Mouse (Mus musculus) layer of hippocampus, adult 18-20 months (tissue): ENCODE data around the gene Hopx. TPM values are rescaled to one million over a fixed set of nuclear protein-coding genes. Genes with fewer than 3 reads are reported as not detected.

Experiments
- DNase-seq, 2 experiments: peaks; one replicate each; pipeline ENCODE4 v3.0.0; 2022; ENCODE audit warnings: low spot score in 2 of 2
- long read RNA-seq: library from polyadenylated mRNA; stranded (forward); transcript quantifications from one replicate; pipeline ENCODE4 v2.0.0, GENCODE M21; 2021
- total RNA-seq, 2 experiments: library from RNA; stranded (reverse); gene quantifications; 2 replicates each; pipeline ENCODE4 v1.2.3; 2021

Hopx gene
- total RNA-seq, result 10 to 100 TPM; 82.2 to 84.9 TPM
- long read RNA-seq, transcript Hopx-201 (3 exons, 1,261 nt), result minor isoform, 5 of 80 reads
- long read RNA-seq, transcript Hopx-203 (2 exons, 1,217 nt), result minor isoform, 12 of 80 reads
- long read RNA-seq, transcript Hopx-202 (3 exons, 1,113 nt), result major isoform, 62 of 80 reads
- long read RNA-seq, partial matches to known transcripts, result 1 of 80 reads
- long read RNA-seq, other reads (novel, unspliced or antisense), result 0 of 80 reads

- DNase-seq, result peak in 1 of 2 experiments; percentile 76
Observed at GRCm38 (mm10) chr5:77114817-77115731, at the start of gene Hopx. Gene Hopx, minus strand, starts transcription at chr5:77115121.

DNA sequence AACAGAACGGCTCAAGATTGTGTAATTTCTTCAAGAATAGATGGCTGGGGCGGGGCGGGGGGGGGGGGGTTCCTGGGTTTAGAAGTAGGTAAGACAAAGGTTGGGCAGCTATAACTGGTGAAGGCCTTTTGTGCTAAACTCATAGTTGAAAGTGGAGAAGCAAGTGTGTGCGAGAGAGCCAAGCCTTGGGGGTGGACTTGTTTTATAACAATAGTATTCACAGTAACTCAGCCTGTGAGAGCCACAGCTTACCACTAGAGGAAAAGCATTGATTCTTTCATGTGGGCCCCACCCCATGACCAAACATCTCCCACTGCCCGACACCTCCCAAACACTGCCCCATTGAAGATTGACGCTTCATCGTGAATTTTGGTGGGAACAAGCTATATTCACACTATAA is 48.7 kb upstream of the Hopx start:
- DNase-seq, result no peak

- DNase-seq, result no peak
Observed at GRCm38 (mm10) chr5:77162566-77162965, 47.6 kb upstream of the Hopx start.

DNA sequence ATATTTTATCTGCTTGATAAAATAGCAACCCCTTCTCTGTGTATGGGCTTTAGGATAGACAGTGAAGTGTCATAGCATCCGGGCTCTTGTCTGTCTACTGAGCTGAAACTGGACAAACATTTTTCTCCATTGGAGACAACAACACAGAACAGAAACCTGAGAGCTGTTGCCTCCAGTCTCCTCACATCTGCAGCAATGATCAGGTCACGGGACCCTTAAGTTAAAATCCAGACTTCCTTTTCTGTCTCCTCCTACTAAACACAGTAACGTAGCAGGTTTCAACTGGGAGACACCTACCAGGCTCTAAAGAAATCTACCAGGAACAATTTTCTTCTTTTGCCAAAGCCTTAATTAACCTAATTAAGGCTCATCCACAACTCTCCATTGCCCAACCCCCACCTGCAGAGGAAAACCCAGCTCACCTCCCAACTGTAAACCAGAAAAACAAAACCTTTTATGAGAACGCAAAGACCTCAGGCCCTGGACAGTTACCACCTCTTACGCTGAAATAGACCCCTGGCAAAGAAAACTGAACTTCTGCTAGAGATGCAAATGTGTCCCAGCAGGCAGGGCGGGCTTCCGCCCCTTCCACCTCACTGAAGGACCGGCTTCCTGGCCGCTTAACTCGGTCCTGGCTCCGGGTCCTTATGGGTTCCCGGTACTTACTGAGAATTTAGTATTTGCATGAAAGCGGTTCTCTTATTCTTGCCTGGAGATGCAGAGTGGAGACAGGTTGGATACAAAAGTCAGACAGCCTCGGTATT is 43.0 kb upstream of the Hopx start:
- DNase-seq, result no peak

GRCm38 (mm10) chr5:77156938-77157337 is 42.0 kb upstream of the Hopx start:
- DNase-seq, result no peak

DNA sequence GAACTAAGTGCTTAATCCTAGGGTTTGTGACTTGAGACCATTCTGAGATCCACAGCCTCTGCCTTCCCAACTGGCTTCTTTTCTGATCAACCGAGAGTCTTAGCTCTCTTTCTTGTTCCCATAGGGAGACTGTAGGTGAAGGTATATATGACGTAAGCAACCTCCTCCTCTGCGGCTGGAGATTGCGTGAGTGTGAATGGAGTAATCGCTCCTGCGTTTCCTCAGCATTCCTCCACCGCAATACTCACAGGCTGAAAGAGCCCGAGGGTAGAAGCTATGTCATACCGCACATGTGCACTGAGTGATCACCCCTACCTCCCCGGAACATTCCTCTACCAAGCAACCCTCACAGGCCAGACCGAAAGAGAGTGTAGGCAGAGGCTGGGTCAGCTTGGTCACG is 40.6 kb upstream of the Hopx start:
- no peak for DNase-seq

DNA sequence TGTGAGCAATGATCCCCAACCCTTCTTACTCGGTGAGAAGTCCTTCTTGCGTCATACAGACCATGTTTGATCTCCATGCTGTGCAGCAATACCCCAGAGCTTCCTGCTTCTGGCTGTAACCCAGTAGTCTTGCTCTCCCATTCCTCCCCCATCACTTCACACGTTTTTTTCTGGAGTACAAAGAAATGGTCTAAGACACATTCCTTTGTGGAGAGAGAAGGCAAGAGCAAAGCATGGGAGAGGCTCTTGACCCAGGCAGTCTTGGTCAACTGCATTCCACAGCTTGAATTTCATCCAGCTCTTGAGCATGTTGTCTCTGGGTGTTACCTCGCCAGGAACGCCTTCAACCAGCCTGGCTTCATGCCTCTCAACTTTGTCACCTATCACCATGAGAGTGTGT is 39.9 kb upstream of the Hopx start:
- no peak for DNase-seq

DNA sequence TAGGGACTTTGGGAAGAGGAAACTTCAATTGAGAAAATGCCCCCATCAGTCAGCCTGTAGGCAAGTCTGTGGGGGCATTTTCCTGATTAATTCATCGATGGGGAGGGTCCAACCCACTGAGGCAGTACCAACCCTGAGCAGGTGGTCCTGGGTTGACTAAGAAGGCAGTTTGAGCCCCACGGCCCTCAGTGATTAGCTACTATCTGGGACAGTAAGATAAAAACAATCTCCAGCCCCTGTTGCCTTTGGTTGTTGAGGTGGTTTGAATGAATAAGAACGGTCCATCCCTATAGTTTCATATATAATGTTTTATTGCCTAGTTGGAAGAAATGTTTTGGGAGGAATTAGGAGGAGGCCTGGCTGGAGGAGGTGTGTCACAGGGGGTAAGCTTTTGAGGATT is 36.8 kb upstream of the Hopx start:
- no peak for DNase-seq

- no peak for DNase-seq
Observed at GRCm38 (mm10) chr5:77151075-77151474, 36.2 kb upstream of the Hopx start.

- DNase-seq, result no peak
Observed at GRCm38 (mm10) chr5:77148021-77148621, 33.2 kb upstream of the Hopx start.

DNA sequence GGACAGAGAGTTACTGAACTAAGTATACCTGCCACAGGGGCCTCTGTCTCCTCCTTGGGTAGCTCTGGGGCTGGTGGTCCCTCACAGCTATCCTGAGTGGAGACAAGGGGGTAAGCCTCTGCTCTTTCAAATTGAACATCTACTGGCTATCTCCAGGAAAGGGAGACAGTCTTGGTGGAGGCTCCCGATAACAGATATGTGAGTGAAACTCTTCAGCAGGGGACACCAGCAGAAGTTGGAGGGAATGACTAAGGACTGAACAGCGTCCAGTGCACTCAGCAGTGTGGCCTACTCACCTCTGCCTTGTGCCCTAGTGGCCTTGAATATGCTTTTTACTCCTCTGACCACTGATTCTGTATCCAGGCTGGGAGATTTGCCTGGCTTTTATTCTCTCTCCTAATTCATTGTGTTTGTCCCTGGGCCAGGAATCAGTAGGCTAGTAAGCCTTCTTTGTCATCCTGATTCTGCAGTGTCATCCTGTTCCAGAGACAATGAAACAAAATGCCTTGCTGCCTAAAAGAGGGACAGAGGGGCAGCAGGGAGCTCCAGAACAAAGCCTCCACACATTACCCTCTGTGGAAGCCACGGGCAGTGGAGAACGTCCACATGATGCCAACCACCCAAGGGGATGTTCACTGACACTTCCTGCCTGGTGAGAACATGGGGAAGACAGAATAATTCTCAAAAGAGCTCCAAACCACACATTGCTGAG is 31.7 kb upstream of the Hopx start:
- DNase-seq, result peak in 1 of 2 experiments; percentile 11

DNA sequence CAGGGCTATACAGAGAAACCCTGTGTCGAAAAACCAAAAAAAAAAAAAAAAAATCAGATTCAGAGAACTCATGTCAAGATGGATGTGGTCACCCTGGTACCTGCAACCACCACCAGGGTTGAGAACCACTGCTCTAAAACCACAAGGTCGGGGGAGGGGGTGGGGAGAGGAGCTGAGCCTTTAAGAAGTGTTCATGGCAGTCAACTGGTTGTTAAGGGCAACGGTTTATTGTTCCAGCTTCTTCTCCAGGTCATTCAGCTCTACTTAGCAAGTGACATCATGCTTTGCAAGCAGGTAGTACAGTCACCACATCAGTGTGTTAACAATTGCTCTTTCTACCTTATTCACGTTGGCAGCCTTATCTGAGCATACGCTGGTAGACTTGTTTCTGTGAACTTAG is 29.7 kb upstream of the Hopx start:
- DNase-seq, result no peak

GRCm38 (mm10) chr5:77143076-77143475 is 28.2 kb upstream of the Hopx start:
- no peak for DNase-seq

GRCm38 (mm10) chr5:77141336-77141735 is 26.4 kb upstream of the Hopx start:
- no peak for DNase-seq

DNA sequence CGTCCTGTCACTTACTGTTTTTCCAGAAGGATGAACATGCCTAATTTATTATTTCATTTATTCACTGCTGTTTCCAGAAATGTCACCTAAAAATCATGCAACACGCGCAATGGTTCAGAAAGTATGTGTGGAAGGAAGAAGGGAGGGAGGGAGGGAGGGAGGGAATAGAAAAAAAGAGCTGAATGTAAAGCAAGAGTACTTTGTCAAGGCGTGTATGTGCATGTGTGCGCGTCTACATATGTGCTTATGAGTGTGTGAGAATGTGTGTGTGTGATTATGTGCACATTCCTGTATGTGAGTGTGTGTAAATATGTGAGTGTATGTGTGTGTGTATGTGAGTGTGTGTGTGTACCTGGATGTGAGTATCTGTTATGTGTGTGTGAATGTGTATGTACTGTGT is 25.9 kb upstream of the Hopx start:
- no peak for DNase-seq

- no peak for DNase-seq
Observed at GRCm38 (mm10) chr5:77140108-77140507, 25.2 kb upstream of the Hopx start.

DNA sequence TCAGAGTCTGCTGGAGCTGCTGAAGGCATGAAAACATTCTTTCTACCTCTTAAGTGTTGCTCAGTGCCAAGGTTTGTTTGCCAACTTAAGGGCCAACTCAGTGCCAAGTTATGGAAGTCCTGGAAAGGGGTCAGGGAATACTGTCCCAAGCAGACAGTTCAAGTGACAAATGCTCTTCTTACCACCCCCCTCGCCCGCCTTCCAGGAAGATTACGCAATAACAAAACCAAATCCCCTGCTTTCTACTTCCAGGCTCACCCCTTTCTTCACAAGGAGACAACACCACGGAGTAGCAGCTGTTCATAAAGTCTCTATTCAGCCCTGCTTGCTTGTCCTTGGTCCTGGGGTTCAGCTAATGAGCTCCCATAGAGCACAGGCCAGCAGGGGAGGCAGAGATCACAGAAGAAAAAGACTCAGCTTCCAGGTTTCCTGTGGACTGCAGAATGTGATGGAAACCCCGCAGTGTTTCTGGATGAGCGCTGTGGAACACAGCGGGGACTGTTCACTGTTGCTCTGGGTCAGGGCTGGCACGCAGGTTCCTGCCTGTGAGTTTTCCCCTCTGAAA is 22.9 kb upstream of the Hopx start:
- DNase-seq, result peak in 1 of 2 experiments; percentile 31

DNA sequence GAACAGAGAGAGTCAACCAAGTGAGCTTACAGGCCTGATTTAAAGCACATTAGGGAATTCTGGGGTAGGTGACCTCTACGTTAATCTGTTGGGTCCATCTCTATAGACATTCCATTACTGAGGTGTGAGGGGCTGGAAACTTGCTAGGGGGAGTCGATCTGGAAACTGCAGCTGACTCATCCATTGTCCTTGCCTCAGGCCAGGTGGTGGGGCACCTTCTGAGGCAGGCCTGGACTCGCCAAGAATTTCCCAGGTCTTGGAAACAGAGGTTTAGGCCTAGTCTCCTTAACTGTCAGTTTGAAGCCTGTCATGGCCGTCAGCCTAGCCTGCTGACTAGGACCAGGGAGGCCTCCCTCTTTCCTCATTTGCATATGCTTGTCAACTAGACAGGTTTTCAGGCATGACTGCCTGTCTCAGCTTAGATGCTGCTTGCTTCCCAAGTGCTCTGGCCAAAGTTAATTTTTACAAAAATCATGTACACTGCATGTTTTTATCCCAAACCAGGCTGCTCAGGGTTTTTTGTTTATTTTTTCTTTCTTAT is 21.8 kb upstream of the Hopx start:
- no peak for DNase-seq

- DNase-seq, result no peak
Observed at GRCm38 (mm10) chr5:77134961-77135360, 20.0 kb upstream of the Hopx start.

DNA sequence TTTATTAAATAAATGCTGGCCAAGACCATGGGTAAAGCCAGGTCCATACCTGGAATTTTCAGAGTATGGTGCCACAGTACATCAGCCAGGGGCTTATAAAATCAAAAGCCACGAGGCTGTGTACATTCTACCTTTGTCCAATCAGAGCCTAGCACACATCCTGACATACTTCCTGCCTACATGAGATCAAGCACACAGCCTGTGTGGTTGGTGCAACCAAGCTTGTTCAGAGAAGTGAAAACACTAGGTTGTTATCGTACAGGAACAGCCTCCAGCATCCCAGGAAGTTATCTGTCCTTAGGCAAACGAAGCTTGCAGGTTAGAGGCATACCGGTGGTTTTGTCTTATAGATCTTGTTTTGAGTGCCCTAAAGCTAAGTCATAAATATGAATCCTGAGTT is 19.5 kb upstream of the Hopx start:
- no peak for DNase-seq
